Mouse (Mus musculus): Measurements from ENCODE around the gene Golph3.

Gene Golph3

DNA sequence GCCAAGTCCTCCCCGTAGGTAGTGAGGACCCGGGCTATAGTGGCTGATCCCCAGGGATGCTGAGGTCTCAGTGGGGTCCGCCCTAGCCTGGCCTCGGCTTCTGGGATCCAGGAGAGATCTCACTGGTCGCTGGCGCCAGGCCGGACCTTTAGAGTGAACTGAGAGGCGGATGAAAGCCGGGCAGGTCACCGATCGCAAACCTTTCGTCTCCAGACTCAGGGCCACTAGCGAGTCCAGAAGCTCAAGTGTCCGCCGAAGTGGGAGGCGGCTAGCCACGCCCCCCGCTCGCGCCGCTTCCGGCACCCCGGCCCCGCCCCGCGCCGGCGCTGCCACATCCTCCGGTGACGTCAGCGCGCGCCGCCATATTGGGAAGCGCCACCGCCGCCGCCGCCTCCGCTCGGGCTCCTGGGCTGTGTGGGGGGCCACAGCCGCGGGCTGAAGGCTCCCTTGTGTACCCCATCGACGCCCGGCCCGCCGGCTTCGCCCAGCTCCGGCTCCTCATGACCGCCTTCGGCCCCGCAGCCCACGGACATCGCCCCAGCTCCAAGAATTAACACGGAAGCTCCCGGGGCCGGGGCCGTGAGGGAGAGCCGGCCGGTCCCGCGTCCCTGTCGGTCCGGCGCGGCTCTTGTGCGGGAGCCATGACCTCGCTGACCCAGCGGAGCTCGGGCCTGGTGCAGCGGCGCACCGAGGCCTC, at the start of gene Golph3:
Gene Golph3, plus strand, starts transcription at position 360 of the 697 bp plus-strand sequence.
- DNase-seq, result peak; percentile 94 to 99

DNA sequence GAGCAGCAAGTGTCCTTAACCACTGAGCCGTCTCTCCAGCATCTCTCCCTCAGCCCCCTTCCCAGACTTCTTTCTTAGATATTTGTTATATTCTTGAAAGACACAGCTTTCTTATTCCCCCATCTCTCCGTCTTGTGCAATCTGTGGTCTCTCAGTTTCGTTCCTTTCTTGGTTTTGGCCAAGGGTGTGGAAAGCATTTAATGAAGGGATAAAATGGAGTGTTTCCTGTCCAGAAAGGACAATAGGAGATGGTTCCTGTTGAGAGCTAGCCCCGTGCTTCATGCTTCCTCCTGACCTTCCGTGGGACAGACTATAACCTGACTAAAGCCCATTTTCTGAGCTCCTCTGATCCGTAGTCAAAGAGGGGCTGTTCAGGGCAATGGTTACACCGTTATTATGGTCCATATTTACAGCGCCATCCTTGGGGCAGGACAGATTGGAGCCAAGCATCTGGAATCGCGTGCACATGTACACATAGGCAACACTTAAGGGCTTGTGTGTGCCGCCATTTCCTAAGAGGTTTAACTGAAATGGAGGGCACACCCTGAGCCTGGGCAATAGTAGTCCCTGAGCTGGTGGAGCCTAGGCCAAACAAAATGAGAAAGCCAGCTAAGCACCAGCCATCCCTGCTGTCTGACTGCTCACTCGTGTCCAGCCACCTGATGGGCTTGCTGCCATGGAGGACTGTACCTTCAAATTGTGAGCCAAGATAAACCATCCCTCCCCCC, 47.8 kb upstream of the Golph3 start:
- no peak for DNase-seq

DNA sequence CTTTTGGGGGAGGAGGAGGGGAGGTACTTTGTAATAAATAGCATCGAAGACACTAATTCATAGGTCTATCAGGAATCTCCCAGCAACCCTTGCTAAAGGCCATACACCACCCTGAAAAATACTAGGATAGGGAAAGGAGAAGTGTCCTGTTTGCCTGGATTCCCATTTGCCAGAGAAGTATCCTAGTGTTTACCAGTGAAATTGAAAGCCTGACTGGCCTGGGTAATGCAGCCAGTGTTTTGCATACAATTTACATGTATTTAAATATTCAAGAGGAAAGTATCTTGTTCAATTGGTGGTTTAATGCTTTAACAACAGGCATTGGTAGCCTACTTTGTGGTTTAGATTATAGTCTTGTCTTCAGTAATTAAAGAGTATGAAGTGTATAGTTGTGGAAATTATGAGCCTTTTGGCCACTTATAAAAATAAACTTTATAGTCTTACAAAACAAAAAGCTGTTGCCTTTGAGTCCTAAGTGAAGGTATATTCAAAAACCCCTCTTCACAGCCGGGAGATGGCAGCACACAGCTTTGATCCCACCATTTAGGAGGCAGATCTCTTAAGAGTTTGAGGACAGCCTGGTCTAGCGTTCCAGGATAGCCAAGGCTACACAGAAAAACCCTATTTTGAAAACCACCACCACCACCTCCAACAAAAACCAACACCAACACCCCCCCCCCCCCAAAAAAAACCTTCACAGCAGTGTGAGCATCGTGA, 47.0 kb upstream of the Golph3 start:
- no peak for DNase-seq

DNA sequence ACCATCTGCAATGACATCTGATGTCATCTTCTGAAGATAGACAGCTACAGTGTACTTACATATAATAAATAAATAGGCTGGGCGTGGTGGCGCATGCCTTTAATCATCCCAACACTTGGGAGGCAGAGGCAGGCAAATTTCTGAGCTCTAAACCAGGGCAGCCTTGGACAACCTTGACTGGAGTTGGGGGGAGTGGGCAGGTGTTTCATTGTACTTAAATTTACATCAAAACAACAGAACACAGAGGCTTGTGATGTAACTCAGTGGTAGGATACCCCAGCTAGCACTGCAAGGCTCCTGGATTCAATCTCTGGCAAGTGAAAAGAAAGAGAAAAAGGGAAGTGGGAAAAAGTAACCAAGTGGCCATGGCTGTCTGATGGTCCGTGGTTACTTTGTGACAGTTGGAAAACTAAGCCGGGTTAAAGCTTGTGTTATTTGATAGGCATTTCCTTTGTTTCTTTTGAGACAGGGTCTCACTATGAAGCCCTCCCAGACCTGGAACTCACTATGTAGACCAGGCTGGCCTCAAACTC, 46.1 kb upstream of the Golph3 start:
- DNase-seq, result no peak

DNA sequence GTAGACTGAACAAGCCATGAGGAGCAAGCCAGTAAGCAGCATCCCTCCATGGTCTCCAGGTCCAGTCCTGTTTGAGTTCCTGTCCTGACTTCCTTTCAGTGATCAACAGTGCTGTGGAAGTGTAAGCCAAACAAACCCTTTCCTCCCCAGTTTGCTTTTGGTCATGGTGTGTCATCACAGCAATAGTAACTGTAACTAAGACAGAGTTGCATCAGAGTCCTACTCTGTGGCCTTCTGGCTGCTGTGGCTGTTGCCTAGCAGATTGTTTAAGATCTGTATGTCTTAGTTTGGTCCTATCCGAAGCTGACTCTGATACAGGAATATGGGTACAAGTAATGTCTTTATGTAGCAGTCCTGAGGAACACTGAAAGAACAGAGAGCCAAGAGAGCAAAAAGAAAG, 41.4 kb upstream of the Golph3 start:
- DNase-seq, result no peak

DNA sequence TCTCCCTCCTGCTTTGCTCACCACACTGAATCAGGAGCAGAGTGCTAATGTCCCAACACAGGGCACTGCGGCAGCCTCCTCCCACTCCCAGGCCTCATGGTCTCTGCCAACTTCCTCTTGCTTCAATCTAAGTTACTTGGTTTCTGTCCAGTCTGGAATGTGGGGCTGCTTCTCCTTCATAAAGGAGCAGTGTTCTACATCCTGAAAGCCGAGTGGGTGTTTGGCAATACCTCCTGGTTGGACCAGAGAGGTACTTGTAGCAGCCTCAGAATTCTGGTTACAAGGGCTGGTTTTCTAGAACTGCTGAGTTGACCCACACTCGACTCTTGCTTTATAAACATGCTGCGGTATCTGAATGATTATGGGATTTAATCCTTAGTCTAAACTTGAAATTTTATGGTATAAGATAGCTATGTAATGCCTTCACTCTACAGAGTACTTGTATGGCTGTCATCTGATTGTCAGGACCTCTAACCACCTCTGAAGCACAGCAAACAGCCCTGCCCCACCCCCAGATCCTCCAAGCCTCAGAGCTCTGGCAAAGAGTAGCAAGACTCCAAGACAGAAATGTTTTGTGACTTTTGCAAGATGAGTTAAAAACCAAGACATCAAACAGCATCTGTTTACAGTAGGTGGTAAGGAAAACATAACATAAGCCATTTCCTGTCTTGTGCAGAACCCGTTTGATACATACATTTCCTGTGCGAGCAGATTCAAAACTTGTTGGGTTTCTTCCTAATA, 36.3 kb upstream of the Golph3 start:
- DNase-seq, result no peak

DNA sequence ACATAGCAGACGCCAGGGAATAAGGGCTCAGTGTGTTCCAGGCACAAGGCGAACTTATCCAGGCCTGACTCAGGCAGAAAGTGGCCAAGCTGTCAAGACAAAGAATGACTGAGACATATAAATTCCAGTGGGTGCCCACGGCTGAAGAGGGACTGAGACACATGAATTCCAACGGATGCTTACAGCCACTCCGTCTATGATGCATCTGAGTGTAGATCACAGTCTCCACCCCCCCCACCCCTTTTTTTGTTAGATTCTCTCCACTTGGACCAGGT, 35.8 kb upstream of the Golph3 start:
- DNase-seq, result no peak

DNA sequence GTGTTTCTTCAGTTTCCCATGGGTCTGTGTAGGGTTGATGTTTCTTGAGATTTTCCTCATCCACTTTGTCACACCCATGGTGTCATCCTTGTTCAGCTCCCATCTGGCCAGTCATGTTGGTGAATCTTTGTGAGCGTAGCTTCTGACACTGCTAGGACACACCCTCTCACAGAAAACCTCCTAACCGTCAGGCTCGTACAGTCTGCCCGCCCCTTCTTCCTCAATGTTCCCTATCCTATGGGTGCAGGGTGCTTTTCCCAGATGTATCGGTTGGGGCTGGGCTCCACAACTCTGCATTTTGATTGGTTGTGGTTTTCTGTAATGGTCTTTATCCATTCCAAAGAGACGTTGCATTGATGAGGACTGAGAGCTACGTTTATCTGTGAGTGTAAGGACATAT, 30.9 kb upstream of the Golph3 start:
- no peak for DNase-seq

DNA sequence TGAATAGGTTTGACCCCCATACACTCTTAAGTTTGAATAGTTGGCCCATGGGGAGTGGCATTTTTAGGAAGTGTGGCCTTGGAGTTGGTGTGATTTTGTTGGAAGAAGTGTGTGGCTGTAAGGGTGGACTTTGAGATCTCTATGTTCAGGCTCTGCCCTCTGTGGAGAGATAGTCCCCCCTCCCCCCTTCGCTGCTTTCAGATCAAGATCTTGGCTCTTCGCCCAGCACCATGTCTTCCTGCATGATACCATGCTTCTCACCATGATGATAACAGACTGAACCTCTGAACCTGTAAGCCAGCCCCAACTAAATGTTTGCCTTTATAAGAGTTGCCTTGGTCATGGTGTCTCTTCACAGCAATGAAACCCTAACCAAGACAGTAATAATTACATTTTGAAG, 29.5 kb upstream of the Golph3 start:
- no peak for DNase-seq

DNA sequence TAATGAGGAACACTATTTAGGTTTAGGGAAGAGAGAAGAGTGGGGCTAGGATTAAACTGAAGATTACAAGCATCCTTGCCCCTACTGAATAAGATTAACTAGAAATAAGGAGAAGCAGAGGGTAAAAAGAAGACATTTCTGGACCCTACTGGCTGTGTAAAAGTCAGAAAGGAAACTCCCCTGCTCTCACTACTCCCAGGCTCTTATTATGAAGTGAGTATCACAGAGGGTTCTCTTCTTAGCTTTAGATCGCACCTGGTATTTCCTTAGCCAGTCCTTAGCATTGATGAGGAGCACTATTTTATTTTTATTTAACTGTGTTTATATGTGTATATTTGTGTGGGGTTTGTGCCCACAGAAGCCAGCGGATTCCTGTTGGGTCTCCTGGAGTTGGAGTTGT, 25.0 kb upstream of the Golph3 start:
- no peak for DNase-seq

DNA sequence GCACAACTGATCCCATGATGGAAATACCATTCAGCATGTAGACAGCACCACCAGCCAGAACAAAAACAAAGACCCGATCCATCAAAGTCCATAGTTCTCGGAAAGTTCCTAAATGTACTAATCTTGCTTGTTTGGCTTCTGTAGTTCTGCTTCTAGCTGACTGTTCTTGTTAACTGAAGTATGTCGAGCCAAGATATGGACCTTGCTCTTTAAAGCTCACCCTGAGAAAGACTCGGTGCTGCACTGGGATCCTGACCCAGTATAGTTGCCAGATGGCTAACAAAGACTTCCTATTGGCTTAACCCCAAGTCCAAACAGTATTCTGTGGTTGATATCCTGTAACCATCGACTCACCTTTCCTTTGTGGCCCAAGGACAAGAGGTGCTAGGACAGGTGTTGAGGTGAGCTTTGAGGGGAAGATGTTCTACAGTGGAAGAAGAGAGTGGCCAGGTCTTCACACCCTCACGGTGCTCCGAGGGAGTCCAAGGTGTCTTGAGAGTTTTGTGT, 23.0 kb upstream of the Golph3 start:
- no peak for DNase-seq

DNA sequence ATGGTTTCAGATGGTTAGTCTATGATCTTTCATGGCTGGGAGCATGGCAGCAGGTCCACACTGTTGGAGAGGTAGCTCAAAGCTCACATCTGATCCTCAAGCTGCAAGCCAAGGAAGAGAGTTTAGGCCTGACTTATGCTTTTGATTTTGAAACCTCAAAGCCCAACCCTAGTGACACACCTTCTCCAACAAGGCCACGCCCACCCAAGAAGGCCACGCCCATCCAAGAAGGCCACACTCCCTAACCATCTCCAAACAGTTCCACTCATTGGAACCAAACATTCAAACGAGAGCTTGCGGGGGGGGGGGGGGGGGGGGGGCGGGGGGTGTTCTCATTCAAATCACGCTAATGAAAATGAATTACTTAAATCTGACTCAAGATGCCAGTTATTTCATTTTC, 19.5 kb upstream of the Golph3 start:
- DNase-seq, result no peak

DNA sequence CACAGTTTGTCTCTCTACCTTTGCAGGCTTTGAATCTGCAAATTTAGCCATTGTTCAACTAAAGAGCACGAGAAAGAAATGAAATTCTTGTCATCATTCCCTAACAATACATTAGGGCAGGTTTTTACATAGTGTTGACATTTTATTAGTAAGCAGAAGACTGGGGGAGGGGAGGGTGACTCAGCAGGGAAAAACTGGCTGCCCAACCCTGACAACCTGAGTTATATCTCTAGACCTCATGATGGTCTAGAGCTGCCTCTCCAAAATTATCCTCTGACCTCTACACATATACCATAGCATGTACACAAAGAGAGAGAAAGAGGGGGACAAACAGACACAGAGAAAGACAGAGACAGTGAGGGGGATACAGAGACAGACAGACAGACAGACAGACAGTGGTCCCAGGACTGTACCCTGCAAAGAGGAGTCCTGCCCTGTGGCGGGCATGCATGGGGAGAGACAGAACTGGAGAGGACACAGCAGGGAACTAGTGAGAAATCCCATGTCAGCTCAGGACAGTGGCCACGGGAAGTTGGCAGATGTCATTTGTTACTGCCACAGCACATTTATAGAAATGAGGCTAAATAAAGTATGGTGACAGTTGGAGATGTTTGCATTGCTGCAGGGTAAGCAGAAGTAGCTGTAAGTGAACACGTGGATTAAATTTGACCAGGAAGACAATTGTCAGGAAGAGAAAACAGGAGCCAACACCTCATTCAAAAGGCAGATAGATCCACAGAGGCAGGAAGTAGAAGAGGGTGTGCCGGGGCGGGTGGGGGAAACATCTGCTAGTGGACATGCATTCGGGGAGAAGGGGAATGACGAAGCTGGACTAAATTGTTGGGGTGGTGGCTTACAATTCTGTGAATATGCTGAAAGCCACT, 14.8 kb upstream of the Golph3 start:
- DNase-seq, result no peak

DNA sequence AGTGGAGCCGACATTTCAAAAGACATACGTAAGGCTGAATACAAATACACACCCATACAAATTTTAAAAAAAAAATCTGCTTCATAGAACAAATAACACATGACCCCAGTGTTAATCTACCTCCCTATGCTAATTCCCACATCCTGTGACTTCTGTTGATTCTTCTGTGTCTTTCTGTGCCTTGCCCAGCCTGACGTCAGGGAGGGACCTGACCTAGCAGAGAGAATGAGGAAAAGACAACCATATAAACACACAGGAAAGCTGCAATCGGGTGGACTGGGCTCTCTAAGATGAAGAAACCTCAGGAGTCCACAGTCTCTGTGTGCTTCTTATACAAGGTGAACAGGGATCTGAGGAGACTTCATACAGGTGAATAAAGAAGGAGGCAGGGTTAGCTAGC, 14.1 kb upstream of the Golph3 start:
- DNase-seq, result no peak

DNA sequence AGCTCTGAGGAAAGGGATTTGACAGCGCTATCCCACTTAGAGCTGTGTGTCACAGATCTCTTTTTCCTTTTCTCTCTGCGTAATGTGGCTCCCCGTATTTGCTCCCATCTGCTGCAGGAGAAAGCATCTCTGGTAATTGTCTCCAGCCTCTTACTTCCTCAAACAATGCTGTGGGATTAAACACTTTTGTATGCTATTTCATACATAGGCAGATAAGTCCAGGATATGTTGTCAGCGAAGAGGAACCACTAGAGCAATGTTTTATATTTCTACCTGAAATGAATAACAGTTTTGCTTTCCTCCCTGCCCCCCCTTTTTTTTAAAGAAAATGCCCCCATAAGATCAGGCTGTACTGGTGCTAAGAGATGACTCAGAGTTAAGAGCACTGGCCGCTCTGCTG, 12.7 kb upstream of the Golph3 start:
- no peak for DNase-seq

DNA sequence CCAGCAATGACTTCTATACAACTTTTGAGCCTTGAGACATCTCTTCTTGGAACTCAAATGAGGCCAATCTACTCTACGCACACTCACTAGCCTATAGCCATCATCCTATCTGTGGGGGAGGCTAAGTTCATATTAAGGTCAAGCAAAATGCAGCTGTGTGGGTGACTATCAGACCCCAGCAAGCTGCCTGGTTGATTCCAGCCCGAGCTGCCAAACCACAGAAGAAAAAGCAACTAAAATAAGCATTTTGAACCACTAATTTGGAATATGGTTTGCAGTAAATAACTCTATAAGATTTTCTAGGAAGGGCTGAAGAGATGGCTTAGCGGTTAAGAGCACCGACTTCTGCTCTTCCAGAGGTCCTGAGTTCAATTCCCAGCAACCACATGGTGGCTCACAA, 10.6 kb upstream of the Golph3 start:
- DNase-seq, result no peak

DNA sequence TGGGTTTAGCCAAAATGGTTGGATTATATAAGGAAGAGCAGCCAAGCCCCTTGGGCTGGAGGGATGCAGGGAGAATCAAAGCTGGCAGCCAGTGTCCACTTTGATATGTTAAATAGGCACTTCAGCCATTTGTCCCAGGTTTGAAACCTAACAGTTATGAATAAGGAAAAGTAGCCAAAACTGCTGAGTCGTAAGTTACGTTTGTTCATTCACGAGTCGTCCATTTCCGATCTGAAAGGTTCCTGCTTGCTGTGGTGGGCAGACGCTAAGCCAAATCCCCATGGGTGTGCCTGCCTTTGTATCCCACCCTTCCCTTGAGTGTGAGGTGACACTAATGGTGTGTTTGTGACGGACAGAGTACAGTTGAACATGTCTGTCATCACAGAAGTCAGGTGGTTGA, 9.8 kb upstream of the Golph3 start:
- no peak for DNase-seq

DNA sequence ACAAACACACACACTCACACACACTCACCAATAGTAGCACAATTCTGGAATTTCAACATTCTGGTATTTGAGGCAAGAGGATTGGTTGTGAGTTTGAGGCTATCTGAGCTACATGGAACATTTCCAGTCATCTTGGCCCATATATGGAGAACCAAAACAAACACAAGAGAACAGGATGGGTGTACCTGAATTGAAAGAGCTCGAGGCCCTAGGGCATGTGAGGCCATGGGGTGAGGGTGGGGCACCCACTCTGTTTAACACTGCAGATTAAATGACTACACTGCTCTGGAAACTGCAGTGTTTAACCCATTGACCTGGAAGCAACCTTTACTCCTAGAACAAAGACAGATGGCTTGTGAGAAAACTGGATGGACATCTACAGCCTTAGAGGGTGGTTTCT, 8.0 kb upstream of the Golph3 start:
- no peak for DNase-seq

DNA sequence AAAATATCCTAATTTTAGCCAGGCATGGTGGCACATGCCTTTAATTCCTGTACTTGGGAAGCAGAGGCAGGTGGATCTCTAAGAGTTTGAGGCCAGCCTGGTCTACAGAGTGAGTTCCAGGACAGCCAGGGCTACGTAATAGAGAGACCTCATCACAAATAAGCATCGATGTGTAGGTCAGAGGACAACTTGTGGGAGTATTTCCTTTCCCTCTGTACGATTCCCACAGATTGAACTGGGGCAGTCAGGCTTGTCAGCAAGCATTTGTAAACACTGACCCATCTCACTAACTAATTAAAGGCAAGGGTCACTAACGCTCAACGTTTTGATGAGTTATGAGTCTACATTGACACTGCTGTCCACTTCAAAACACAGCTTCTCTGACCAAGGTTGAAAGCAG, 6.7 kb upstream of the Golph3 start:
- DNase-seq, result no peak

DNA sequence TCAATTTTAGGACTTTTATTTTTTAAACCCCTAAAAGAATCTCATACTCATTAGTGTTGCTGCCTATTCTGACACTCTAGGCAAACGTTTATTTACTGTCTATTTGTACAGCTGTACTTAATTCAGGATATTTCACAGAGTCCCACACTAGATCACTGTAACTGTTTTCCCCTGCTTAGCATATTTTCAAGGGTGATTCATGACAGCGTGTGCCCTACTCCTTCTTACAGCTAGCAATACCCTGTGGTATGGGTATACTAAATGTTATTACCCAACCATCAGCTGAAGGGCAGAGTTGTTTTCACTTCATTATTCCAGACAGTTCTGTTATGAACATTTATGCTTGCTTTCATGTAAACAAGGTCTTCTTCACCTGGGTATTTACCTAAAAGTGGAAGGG, 5.3 kb upstream of the Golph3 start:
- no peak for DNase-seq

DNA sequence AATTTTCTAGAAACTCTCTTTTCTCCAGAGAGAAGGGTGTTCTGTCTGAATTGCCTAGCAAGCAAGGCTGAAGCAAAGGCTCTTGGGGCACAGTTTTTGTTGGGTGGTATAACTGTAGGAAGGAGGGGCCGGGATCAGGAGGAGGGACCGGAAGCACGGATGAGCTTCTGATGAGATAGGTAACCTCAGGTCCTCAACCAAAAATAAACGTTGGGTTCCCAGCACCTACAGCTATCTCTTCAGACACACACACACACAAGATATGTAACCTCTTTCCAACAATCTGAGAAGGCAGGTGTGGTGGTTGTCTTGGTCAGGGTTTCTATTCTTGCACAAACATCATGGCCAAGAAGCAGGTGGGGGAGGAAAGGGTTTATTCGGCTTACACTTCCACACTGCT, 4.0 kb upstream of the Golph3 start:
- no peak for DNase-seq

DNA sequence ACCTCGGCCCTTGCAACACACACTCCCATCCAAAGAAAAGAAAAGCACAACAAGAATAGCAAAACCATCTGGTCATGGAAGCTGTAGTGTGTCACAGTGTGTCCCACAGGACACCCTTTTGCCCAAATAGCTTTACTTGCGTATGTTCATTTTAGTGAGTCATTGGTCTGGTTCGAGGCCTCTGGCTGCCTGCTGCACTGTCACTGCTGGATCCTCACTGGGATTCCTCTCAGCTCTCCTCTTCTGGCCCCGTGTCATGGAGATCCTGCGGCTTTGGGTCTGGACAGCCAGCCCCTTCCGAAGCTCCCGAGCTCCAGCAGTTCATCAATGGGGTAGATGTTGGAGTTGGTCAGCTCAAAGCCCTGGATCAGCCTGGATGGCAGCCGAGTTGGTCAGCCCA, 2.8 kb upstream of the Golph3 start:
- DNase-seq, result no peak

Data from cerebellum, adult 18-20 months (tissue).